Mouse (Mus musculus) liver, embryonic 16.5 days (tissue): ENCODE measurements around the gene Wwc1. TPM values are rescaled to one million over a fixed set of nuclear protein-coding genes. Genes with fewer than 3 reads are reported as not detected.
A peak's percentile ranks its signal among the peaks of the same experiment; 100 is the strongest.
"Not testable (repeated sequence)": the region's sequence is repeated elsewhere in the genome, so short reads cannot be mapped to it uniquely, and the experiment has no call there.

ENCODE experiments used
- ATAC-seq: fragments of 200-750 bp; cut with Nextera tagmentation; 2 replicates; pipeline ENCODE4 v1.8.0; 2017; ENCODE audit warnings: low read depth, mild to moderate bottlenecking, moderate number of reproducible peaks, moderate library complexity
- H3K27ac ChIP-seq: fragments of 300-500 bp; sonication (generic); 2 replicates; pipeline ENCODE4 v1.5.1; 2014; ENCODE audit warnings: mild to moderate bottlenecking, low read length
- H3K27me3 ChIP-seq: fragments of 300-500 bp; sonication (generic); 2 replicates; pipeline ENCODE4 v1.6.1; 2014; ENCODE audit warnings: low read depth, low read length, mixed read lengths; ENCODE audit not compliant: control insufficient read depth, insufficient read depth
- H3K36me3 ChIP-seq: fragments of 300-500 bp; sonication (generic); 2 replicates; pipeline ENCODE4 v1.6.1; 2014; ENCODE audit warnings: mild to moderate bottlenecking; ENCODE audit not compliant: control insufficient read depth, insufficient read depth
- H3K4me1 ChIP-seq: fragments of 300-500 bp; sonication (generic); 2 replicates; pipeline ENCODE4 v1.6.1; 2014; ENCODE audit warnings: low read depth, low read length, mixed read lengths; ENCODE audit not compliant: control insufficient read depth
- H3K4me2 ChIP-seq: fragments of 300-500 bp; sonication (generic); 2 replicates; pipeline ENCODE4 v1.6.1; 2014; ENCODE audit warnings: low read depth, low read length, mixed read lengths
- H3K4me3 ChIP-seq: fragments of 300-500 bp; sonication (generic); 2 replicates; pipeline ENCODE4 v1.5.1; 2014; ENCODE audit warnings: low read depth, mild to moderate bottlenecking, low read length
- H3K9ac ChIP-seq: fragments of 300-500 bp; sonication (generic); 2 replicates; pipeline ENCODE4 v1.6.1; 2014; ENCODE audit warnings: low read depth, low read length
- H3K9me3 ChIP-seq: fragments of 300-500 bp; sonication (generic); replicated peaks from 2 replicates; pipeline ENCODE4 v1.6.1; 2016; ENCODE audit warnings: low read length; ENCODE audit not compliant: control insufficient read depth
- WGBS: fragments of 180-500 bp; shearing (Covaris S2); extraction: QIAGEN DNeasy Blood & Tissue Kit; methylation state at CpG from one replicate; pipeline ENCODE4 v1.1.7; 2014; ENCODE audit not compliant: insufficient replicate concordance; 5-methylcytosine and 5-hydroxymethylcytosine counted together
- polyA plus RNA-seq: library from polyadenylated mRNA; unstranded; fragments of >200 nt; fragmentation: Nextera tagmentation; extraction: Ambion mirVana; gene quantifications from 2 replicates; pipeline ENCODE4 v1.2.1, GENCODE M21; 2015

The Wwc1 gene
- polyA plus RNA-seq, 1 experiment from 2014 or later = 1.1 TPM

DNA sequence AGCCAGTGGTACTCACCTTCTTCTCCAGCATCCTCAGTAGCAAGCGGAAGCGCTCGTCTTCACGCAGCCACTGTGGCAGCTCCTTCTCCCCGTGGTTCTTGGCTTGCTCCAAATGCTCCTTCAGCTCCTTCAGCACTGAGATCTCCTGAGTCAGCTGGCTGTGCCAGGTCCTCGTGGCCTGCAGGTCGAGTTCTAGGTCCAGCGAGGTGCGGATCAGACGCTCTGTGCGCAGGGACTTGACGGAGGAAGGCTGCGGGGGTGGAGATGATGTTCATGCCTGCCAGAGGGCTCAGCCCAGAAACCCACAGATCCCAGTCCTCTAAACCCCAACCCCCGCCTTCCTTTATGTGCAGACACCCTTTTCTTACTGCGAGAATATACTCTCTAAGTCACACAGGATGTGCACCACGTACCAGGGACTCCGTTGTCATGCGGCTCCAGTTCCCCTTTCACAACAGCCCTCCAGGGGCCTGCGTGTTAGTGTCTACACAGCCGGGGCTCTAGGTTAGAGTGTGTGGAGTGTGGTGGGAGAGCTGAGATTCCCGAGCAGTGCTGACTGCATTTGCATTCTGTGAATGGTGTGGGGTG lies 138.5 kb downstream of the Wwc1 start:
- H3K9me3 ChIP-seq = no peaks in the 10 kb centered on the region
- no peak overlapping the region for H3K4me2 ChIP-seq
- H3K4me3 ChIP-seq = no peak overlapping the region
- H3K9ac ChIP-seq = no peak overlapping the region
- no peaks in the 10 kb centered on the region for H3K36me3 ChIP-seq
- no peak for ATAC-seq
- H3K4me1 ChIP-seq = peaks cover 7% of the 10 kb centered on the region
- WGBS = 59% methylated on average over 21 of the region's 21 CpGs
- H3K27ac ChIP-seq = no peak overlapping the region
- H3K27me3 ChIP-seq = no peaks in the 10 kb centered on the region

GRCm38 (mm10) chr11:35840806-35841205 lies 139.5 kb downstream of the Wwc1 start:
- not testable (repeated sequence) for H3K4me3 ChIP-seq, H3K9me3 ChIP-seq, H3K36me3 ChIP-seq, H3K27me3 ChIP-seq, H3K27ac ChIP-seq, H3K4me2 ChIP-seq, ATAC-seq, H3K4me1 ChIP-seq, H3K9ac ChIP-seq
- WGBS = 76% methylated on average over 4 of the region's 4 CpGs

GRCm38 (mm10) chr11:35840282-35840681 lies 140.0 kb downstream of the Wwc1 start:
- no peaks in the 10 kb centered on the region for H3K27me3 ChIP-seq
- ATAC-seq = no peak
- WGBS = 69% methylated on average over 7 of the region's 7 CpGs

DNA sequence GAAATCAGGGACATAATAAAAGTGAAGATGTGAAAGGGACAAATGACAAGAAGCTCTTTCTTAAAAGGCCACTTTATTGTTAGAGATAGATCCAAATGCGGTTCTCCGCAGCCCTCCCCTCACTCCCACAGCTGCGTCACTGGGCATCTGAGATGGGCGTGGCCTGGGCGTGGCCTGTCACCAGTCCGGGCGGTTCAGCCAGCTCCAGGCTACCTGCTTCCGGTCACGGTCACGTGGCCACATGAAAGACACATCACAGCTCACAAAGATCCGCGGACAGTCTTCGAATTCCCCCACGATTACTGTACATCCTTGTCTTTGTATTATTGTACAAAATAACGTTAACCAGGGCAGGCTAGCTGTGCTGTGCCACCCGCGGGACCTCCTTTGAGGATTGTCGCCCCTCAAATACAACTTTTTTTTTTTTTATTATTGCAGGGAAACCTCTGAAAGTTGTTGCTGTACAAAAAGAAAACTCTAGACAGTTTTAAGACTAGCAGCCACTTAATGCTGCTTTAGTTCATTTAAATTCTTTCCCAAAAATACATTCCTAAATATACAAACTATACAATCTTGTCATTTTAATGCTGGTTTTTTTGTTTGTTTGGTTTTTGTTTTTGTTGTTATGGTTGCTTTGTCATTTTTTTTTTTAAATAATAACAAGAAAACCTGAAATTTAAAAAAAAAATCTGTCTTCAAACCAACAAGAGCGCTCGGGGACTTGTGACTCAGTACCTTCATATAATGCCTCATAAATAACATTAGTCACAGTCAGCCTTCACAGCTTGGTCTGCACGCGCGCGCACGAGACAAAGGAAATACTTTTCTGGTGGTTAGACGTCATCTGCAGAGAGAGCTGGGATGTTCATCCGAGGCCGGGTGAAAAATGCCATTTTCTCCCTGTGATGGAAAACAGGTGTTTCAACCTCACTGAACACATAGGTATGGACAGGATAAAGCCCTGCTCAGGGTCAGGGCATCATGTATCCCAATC lies 141.7 kb downstream of the Wwc1 start:
- Histone ChIP-seq H3K27ac (no peak overlapping the region), H3K27me3 (no peaks in the 10 kb centered on the region), H3K36me3 (no peaks in the 10 kb centered on the region), H3K4me1 (peaks cover 8% of the 10 kb centered on the region), H3K9me3 (no peaks in the 10 kb centered on the region), H3K9ac (peak overlapping the region; percentile 50; the same call in 1 of the 2 replicates), H3K4me2 (peak overlapping the region; percentile 81), H3K4me3 (peak overlapping the region; percentile 53)
- peak; percentile 85 for ATAC-seq
- 17% methylated on average over 28 of the region's 28 CpGs for WGBS

More at GRCm38 (mm10) chr11:35840282-35840681, 140.0 kb downstream of the Wwc1 start:
- no peak overlapping the region for H3K4me2 ChIP-seq
- no peak overlapping the region for H3K9ac ChIP-seq
- H3K27ac ChIP-seq = no peak overlapping the region
- H3K9me3 ChIP-seq = no peaks in the 10 kb centered on the region
- no peaks in the 10 kb centered on the region for H3K36me3 ChIP-seq
- H3K4me3 ChIP-seq = no peak overlapping the region
- peaks cover 7% of the 10 kb centered on the region for H3K4me1 ChIP-seq

DNA sequence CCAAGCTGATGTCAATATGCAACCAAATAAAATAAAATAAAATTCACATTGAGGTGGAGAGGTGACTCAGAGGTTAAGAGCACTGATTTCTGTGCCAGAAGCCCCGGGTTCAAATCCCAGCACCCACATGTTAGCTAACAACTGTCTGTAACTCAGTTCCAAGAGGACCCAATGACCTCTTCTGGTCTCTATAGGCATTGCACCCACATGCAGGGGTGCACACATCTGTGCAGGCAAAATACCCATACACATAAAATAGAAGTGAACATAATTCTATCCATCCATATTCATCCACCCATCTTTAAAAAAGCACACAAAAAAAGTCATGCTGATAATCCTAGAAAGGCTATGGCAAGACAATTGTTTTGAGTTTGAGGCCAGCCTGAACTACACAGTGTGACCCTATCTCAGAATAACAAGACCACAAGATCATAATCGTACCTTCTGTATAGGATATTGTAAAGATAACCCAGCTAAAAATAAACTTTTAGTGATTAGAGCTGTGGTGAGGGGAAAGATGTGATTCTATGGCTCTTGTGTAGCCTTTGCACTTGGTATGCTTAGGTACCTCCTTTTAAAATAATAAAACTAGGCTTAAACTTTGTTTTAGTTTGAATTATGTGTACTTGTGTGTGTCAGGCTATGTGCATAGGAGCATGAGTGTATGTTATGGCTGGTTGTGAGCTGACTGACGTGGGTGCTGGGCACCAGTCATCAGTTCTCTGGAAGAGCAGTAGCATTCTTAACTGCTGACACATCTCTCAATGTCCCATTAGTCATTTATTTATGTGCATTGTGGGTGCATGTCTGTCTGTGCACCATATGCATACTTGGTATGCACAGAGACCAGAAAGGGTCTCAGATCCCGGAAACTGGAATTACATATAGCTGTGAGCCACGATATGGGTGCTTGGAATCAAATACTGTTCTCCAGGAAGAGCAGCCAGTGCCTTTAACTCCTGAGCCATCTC lies 142.9 kb downstream of the Wwc1 start:
- ATAC-seq = no peak
- no peaks in the 10 kb centered on the region for H3K36me3 ChIP-seq
- peak overlapping the region; percentile 81 for H3K4me2 ChIP-seq
- H3K4me3 ChIP-seq = no peak overlapping the region
- peaks cover 16% of the 10 kb centered on the region for H3K4me1 ChIP-seq
- WGBS = 58% methylated on average over 5 of the region's 5 CpGs
- no peak overlapping the region for H3K27ac ChIP-seq
- no peaks in the 10 kb centered on the region for H3K27me3 ChIP-seq
- H3K9ac ChIP-seq = no peak overlapping the region
- H3K9me3 ChIP-seq = no peaks in the 10 kb centered on the region

- WGBS = 1% methylated on average over 46 of the region's 46 CpGs
- no peaks in the 10 kb centered on the region for H3K27me3 ChIP-seq
- H3K4me3 ChIP-seq = peak within 1 kb of the TSS; percentile 91
- peaks cover 20% of the 10 kb centered on the region for H3K4me1 ChIP-seq
- no peaks in the 10 kb centered on the region for H3K9me3 ChIP-seq
- peaks cover 16% of the 10 kb centered on the region for H3K36me3 ChIP-seq
- ATAC-seq = peak; percentile 84
- peak within 1 kb of the TSS; percentile 74 for H3K4me2 ChIP-seq
- peak within 1 kb of the TSS; percentile 73 for H3K27ac ChIP-seq
- peak within 1 kb of the TSS; percentile 82 for H3K9ac ChIP-seq
Observed at GRCm38 (mm10) chr11:35834022-35834760, 146.1 kb downstream of the Wwc1 start, which contains the start of gene Rars. Gene Rars (minus strand): TSS chr11:35834506.

GRCm38 (mm10) chr11:35833270-35833669 lies 147.1 kb downstream of the Wwc1 start:
- Histone ChIP-seq H3K4me1 (peaks cover 17% of the 10 kb centered on the region), H3K4me3 (peak overlapping the region; percentile 91), H3K36me3 (peaks cover 23% of the 10 kb centered on the region), H3K9me3 (no peaks in the 10 kb centered on the region), H3K27me3 (no peaks in the 10 kb centered on the region), H3K27ac (no peak overlapping the region), H3K9ac (peak overlapping the region; percentile 82), H3K4me2 (peak overlapping the region; percentile 74)
- ATAC-seq = no peak
- WGBS = 32% methylated on average over 6 of the region's 6 CpGs

- H3K36me3 ChIP-seq = peaks cover 30% of the 10 kb centered on the region
- 53% methylated on average over 4 of the region's 4 CpGs for WGBS
- no peak overlapping the region for H3K4me2 ChIP-seq
- ATAC-seq = no peak
- no peak overlapping the region for H3K27ac ChIP-seq
- no peaks in the 10 kb centered on the region for H3K27me3 ChIP-seq
- H3K4me1 ChIP-seq = peaks cover 13% of the 10 kb centered on the region
- no peaks in the 10 kb centered on the region for H3K9me3 ChIP-seq
- no peak overlapping the region for H3K9ac ChIP-seq
- no peak overlapping the region for H3K4me3 ChIP-seq
Observed at GRCm38 (mm10) chr11:35832139-35832538, 148.2 kb downstream of the Wwc1 start.
